10 mouse cellular contexts compared by ENCODE assay signal in genomic region chr10:39672547-39673051, GRCm38 (mm10). TPM values are rescaled to one million over a fixed set of nuclear protein-coding genes. Genes with fewer than 3 reads are reported as not detected.
A peak's percentile ranks its signal among the peaks of the same experiment; 100 is the strongest.
DNase-seq lines count a peak whose midpoint lies in the region; ATAC-seq lines count a peak whose summit lies in the region.
"Had no signal": no experiment of that assay in that cellular context is flagged by ENCODE, and none has a peak within 500 bp of the region (broad histone marks: within the 10 kb centered on the region; RNA-seq: fewer than 3 reads in every experiment).

No protein-coding gene starts in this region.

- peaks cover 25% of the 10 kb centered on the region for H3K4me1 ChIP-seq in embryonic facial prominence, embryonic 15.5 days
- H3K4me1 ChIP-seq in neural tube, embryonic 15.5 days = peaks cover 29% of the 10 kb centered on the region
- H3K4me1 ChIP-seq in liver, embryonic 12.5 days = no peaks in the 10 kb centered on the region

- no peaks in the 10 kb centered on the region for H3K9me3 ChIP-seq in embryonic facial prominence, embryonic 15.5 days (replicated peaks)
- H3K9me3 ChIP-seq in neural tube, embryonic 15.5 days (replicated peaks) = no peaks in the 10 kb centered on the region
- no peaks in the 10 kb centered on the region for H3K9me3 ChIP-seq in liver, embryonic 12.5 days (replicated peaks)
- H3K9me3 ChIP-seq: limb, embryonic 12.5 days had no signal

- DNase-seq in layer of hippocampus, adult 8-10 months (ENCODE audit: low spot score in 2 of 2) = peak; percentile 24 to 33
- no peak for DNase-seq in layer of hippocampus, adult 18-20 months (ENCODE audit: low spot score in 2 of 2)
- DNase-seq in layer of hippocampus, postnatal 10 days (ENCODE audit: low spot score in 2 of 2) = peak; percentile 47 to 51
- DNase-seq in ovary, postnatal 14 days (ENCODE audit: low spot score) = no peak

- WGBS in embryonic facial prominence, embryonic 15.5 days = 22% methylated on average over 4 of the region's 4 CpGs
- 4% methylated on average over 4 of the region's 4 CpGs for WGBS in neural tube, embryonic 15.5 days
- 36% methylated on average over 4 of the region's 4 CpGs for WGBS in liver, embryonic 12.5 days (ENCODE audit: insufficient replicate concordance)

- no peak overlapping the region for H3K4me3 ChIP-seq in embryonic facial prominence, embryonic 15.5 days (replicated peaks)
- H3K4me3 ChIP-seq in neural tube, embryonic 15.5 days (replicated peaks) = no peak overlapping the region
- no peak overlapping the region for H3K4me3 ChIP-seq in liver, embryonic 12.5 days
- H3K4me3 ChIP-seq: limb, embryonic 12.5 days had no signal

- peaks cover 3% of the 10 kb centered on the region; the same call in 1 of the 2 replicates for H3K36me3 ChIP-seq in embryonic facial prominence, embryonic 15.5 days
- no peaks in the 10 kb centered on the region for H3K36me3 ChIP-seq in neural tube, embryonic 15.5 days
- no peaks in the 10 kb centered on the region for H3K36me3 ChIP-seq in liver, embryonic 12.5 days
- H3K36me3 ChIP-seq: limb, embryonic 12.5 days had no signal

- peak; percentile 51; the same call in 1 of the 2 replicates for ATAC-seq in embryonic facial prominence, embryonic 15.5 days (ENCODE audit: insufficient number of reproducible peaks, low FRiP score, low TSS enrichment, low read depth)
- ATAC-seq in neural tube, embryonic 15.5 days (ENCODE audit: low FRiP score) = peak; percentile 89
- no peak for ATAC-seq in liver, embryonic 12.5 days
- no peak for ATAC-seq in monocyte, adult 5-6 weeks (replicated peaks; ENCODE audit: insufficient number of reproducible peaks, low FRiP score, low TSS enrichment, poor library complexity, severe bottlenecking)
- ATAC-seq: Patski had no signal

- no peak overlapping the region for H3K4me2 ChIP-seq in embryonic facial prominence, embryonic 15.5 days (replicated peaks)
- no peak overlapping the region for H3K4me2 ChIP-seq in neural tube, embryonic 15.5 days
- H3K4me2 ChIP-seq in liver, embryonic 12.5 days = no peak overlapping the region
- H3K4me2 ChIP-seq: limb, embryonic 12.5 days had no signal

- no peak overlapping the region for H3K27ac ChIP-seq in embryonic facial prominence, embryonic 15.5 days (replicated peaks)
- H3K27ac ChIP-seq in neural tube, embryonic 15.5 days (replicated peaks) = peak overlapping the region; percentile 69
- no peak overlapping the region for H3K27ac ChIP-seq in liver, embryonic 12.5 days
- H3K27ac ChIP-seq: limb, embryonic 12.5 days had no signal

- H3K9ac ChIP-seq in embryonic facial prominence, embryonic 15.5 days = no peak overlapping the region
- no peak overlapping the region for H3K9ac ChIP-seq in neural tube, embryonic 15.5 days (replicated peaks)
- no peak overlapping the region for H3K9ac ChIP-seq in liver, embryonic 12.5 days
- H3K9ac ChIP-seq: limb, embryonic 12.5 days had no signal

- no peaks in the 10 kb centered on the region for H3K27me3 ChIP-seq in embryonic facial prominence, embryonic 15.5 days
- no peaks in the 10 kb centered on the region for H3K27me3 ChIP-seq in neural tube, embryonic 15.5 days (replicated peaks)
- no peaks in the 10 kb centered on the region for H3K27me3 ChIP-seq in liver, embryonic 12.5 days (replicated peaks)
- H3K27me3 ChIP-seq: limb, embryonic 12.5 days; Patski had no signal

RNA-seq across cellular contexts. Expression of gene Rev3l, which starts 59.3 kb away (rescaled TPM):
- total RNA-seq in layer of hippocampus, adult 8-10 months (2022) = 10 to 100 TPM; 34.3 to 40.5 (median 37.6) TPM
- total RNA-seq in layer of hippocampus, adult 18-20 months (2021) = 10 to 100 TPM; 29.2 to 30.8 TPM
- 17.6 and 21.0 TPM in 2 replicates for polyA plus RNA-seq in embryonic facial prominence, embryonic 15.5 days (2015; fragmentation: Nextera tagmentation; extraction: Ambion mirVana)
- total RNA-seq in layer of hippocampus, postnatal 10 days (2021) = 10 to 100 TPM; 83.2 to 85.6 TPM
- polyA plus RNA-seq in neural tube, embryonic 15.5 days (2015; fragmentation: Nextera tagmentation; extraction: Ambion mirVana) = 33.7 and 38.1 TPM in 2 replicates
- polyA plus RNA-seq in liver, embryonic 12.5 days (2016; fragmentation: Nextera tagmentation; extraction: Ambion mirVana) = 4.6 and 5.2 TPM in 2 replicates
- total RNA-seq in monocyte, adult 5-6 weeks (2017) = 15.5 to 32.1 TPM (median 16.0 TPM) in 3 replicates

RNA-seq across cellular contexts. Expression of gene Traf3ip2, which starts 59.9 kb away (rescaled TPM):
- 1 to 10 TPM; 1.1 to 5.0 (median 2.8) TPM for total RNA-seq in layer of hippocampus, adult 8-10 months (2022)
- total RNA-seq in layer of hippocampus, adult 18-20 months (2021) = 1 to 10 TPM; 1.5 to 2.1 TPM
- 22.2 and 22.3 TPM in 2 replicates for polyA plus RNA-seq in embryonic facial prominence, embryonic 15.5 days (2015; fragmentation: Nextera tagmentation; extraction: Ambion mirVana)
- 1 to 10 TPM; 1.9 to 2.0 TPM for total RNA-seq in layer of hippocampus, postnatal 10 days (2021)
- polyA plus RNA-seq in neural tube, embryonic 15.5 days (2015; fragmentation: Nextera tagmentation; extraction: Ambion mirVana) = 3.8 and 9.4 TPM in 2 replicates
- polyA plus RNA-seq in liver, embryonic 12.5 days (2016; fragmentation: Nextera tagmentation; extraction: Ambion mirVana) = 2.1 and 3.1 TPM in 2 replicates
- total RNA-seq in monocyte, adult 5-6 weeks (2017) = 12.2 to 14.9 TPM (median 13.4 TPM) in 3 replicates

Comparison
In these comparisons a context has a peak if more than half of its experiments do, and no peak if none do; other contexts are left out.
1. DNase-seq: peak in layer of hippocampus, adult 8-10 months (2 of 2) and layer of hippocampus, postnatal 10 days (2 of 2); none in layer of hippocampus, adult 18-20 months (0 of 2) and ovary, postnatal 14 days (single experiment).
2. ATAC-seq: peak in embryonic facial prominence, embryonic 15.5 days (single experiment) and neural tube, embryonic 15.5 days (single experiment); none in liver, embryonic 12.5 days (single experiment) and monocyte, adult 5-6 weeks (single experiment).